Mouse (Mus musculus): Measurements from ENCODE around the gene Pan3. TPM values are rescaled to one million over a fixed set of nuclear protein-coding genes. Genes with fewer than 3 reads are reported as not detected.

Pan3 gene
- polyA plus RNA-seq, 1 experiment: 111 TPM

DNA sequence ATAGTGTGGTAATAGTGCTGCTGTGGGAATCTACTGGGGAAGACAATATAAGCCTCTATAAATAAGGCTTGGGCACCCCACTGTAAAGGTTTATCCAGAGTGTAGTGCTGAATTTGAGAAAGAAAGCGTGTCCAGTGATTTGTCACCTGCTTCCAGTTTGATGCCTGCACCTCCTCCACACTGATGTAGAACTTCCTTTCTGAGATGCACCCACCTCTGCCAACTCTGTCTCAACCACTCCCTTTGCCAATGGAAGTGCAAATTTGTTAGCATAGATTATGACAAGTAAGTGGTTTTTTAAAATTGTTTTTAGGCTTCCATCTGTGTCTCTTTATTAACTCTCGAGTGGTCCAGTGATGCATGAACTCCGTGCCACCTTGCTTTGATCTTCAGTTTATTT lies 33.3 kb downstream of the Pan3 start:
- no peak overlapping the region for H3K9ac ChIP-seq (ENCODE audit: low read depth, poor library complexity, severe bottlenecking)
- TF ChIP-seq CTCF (IDR thresholded peaks at IDR 0.05; ENCODE audit: low read depth, low read length) (no peak), POLR2A (IDR thresholded peaks at IDR 0.05; ENCODE audit: insufficient read depth, low read length) (no peak), EP300 (IDR thresholded peaks at IDR 0.05; ENCODE audit: insufficient read depth, low read depth, low read length) (no peak)
- no peaks in the 10 kb centered on the region for H3K27me3 ChIP-seq (ENCODE audit: control insufficient read depth, insufficient read depth, low read length, poor library complexity, severe bottlenecking)
- H3K4me1 ChIP-seq (ENCODE audit: control insufficient read depth, insufficient read depth, low read length): no peaks in the 10 kb centered on the region
- H3K27ac ChIP-seq (ENCODE audit: insufficient read depth, low read length): no peak overlapping the region
- H3K4me3 ChIP-seq (ENCODE audit: low read depth, low read length): no peak overlapping the region
- H3K36me3 ChIP-seq (ENCODE audit: control insufficient read depth, insufficient read depth, low read length, poor library complexity, severe bottlenecking): no peaks in the 10 kb centered on the region; the same call in 1 of the 2 replicates
- no peaks in the 10 kb centered on the region for H3K9me3 ChIP-seq (replicated peaks; ENCODE audit: control insufficient read depth, insufficient read depth, low read length, poor library complexity, severe bottlenecking)

DNA sequence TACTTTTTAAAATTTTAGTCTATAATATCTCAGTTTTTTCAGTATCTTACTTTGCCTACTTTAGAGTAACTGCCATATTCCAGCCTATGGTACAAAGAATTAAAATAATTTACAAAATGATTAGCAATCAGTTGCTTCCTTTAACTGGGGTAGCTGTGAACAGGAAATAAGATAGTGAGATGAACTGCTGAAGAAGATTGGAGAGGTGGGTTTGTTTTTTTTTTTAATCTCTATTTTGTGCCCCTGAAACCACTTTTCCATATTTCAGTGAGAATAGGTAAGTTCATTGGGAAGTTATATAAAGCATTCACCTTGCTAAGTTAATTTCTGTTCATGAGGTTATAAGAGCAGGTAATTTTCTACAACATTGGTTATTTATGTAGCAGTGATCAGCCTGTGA lies 36.4 kb downstream of the Pan3 start:
- no peaks in the 10 kb centered on the region for H3K9me3 ChIP-seq (replicated peaks; ENCODE audit: control insufficient read depth, insufficient read depth, low read length, poor library complexity, severe bottlenecking)
- H3K27me3 ChIP-seq (ENCODE audit: control insufficient read depth, insufficient read depth, low read length, poor library complexity, severe bottlenecking): no peaks in the 10 kb centered on the region
- TF ChIP-seq CTCF (IDR thresholded peaks at IDR 0.05; ENCODE audit: low read depth, low read length) (no peak), EP300 (IDR thresholded peaks at IDR 0.05; ENCODE audit: insufficient read depth, low read depth, low read length) (no peak)
- peaks cover 2% of the 10 kb centered on the region; the same call in 1 of the 2 replicates for H3K36me3 ChIP-seq (ENCODE audit: control insufficient read depth, insufficient read depth, low read length, poor library complexity, severe bottlenecking)
- no peaks in the 10 kb centered on the region for H3K4me1 ChIP-seq (ENCODE audit: control insufficient read depth, insufficient read depth, low read length)
- no peak overlapping the region for H3K4me3 ChIP-seq (ENCODE audit: low read depth, low read length)
- H3K27ac ChIP-seq (ENCODE audit: insufficient read depth, low read length): no peak overlapping the region
- H3K9ac ChIP-seq (ENCODE audit: low read depth, poor library complexity, severe bottlenecking): no peak overlapping the region

DNA sequence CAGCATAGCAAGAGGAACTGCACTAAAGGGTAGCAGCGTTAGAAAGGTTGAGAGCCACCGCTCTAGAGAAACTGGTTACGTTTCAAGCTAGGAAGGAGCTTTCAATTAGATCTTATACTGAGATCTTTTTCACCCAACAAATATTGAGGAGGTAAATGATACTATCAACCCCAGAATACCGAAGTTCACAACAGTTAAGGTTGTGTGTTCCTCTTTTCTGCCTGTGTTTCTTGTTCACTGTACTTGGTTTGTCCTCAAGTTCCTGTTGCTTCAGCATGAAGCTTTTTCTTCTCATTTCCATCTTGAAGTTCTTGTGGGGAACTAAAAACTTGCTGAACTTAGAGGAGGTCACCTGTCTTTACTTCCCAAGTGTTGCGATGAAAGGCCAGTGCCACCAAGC lies 41.2 kb downstream of the Pan3 start:
- H3K9me3 ChIP-seq (replicated peaks; ENCODE audit: control insufficient read depth, insufficient read depth, low read length, poor library complexity, severe bottlenecking): no peaks in the 10 kb centered on the region
- no peaks in the 10 kb centered on the region for H3K27me3 ChIP-seq (ENCODE audit: control insufficient read depth, insufficient read depth, low read length, poor library complexity, severe bottlenecking)
- H3K4me3 ChIP-seq (ENCODE audit: low read depth, low read length): no peak overlapping the region
- no peak for TF ChIP-seq EP300 (IDR thresholded peaks at IDR 0.05; ENCODE audit: insufficient read depth, low read depth, low read length)
- H3K27ac ChIP-seq (ENCODE audit: insufficient read depth, low read length): no peak overlapping the region
- H3K36me3 ChIP-seq (ENCODE audit: control insufficient read depth, insufficient read depth, low read length, poor library complexity, severe bottlenecking): 0 out of 2 replicates have a peak, but pooled peaks cover 3% of the 10 kb centered on the region
- no peak overlapping the region for H3K9ac ChIP-seq (ENCODE audit: low read depth, poor library complexity, severe bottlenecking)
- no peaks in the 10 kb centered on the region for H3K4me1 ChIP-seq (ENCODE audit: control insufficient read depth, insufficient read depth, low read length)

DNA sequence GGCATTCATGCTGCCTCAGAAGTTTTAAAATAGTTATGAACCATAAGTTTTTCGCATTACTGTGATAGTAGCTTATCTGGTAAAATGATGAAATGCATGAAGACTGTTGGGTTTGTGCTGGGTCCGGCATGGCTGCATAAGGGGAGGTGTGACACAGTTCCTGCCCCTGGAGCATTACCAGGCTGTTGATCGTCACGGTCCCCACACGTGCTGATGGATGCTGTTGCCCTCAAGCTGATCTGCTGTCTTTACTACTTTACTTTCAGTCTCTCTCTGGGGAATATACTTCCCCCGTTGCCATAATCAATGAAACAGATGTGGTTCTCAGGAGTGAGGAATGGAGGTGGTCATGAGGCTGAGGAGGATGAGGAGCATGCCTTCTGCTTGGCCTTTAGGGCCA lies 43.1 kb downstream of the Pan3 start:
- H3K4me1 ChIP-seq (ENCODE audit: control insufficient read depth, insufficient read depth, low read length): no peaks in the 10 kb centered on the region
- 0 out of 2 replicates have a peak, but pooled peaks cover 3% of the 10 kb centered on the region for H3K36me3 ChIP-seq (ENCODE audit: control insufficient read depth, insufficient read depth, low read length, poor library complexity, severe bottlenecking)
- H3K27ac ChIP-seq (ENCODE audit: insufficient read depth, low read length): no peak overlapping the region
- TF ChIP-seq POLR2A (IDR thresholded peaks at IDR 0.05; ENCODE audit: insufficient read depth, low read length): no peak
- TF ChIP-seq EP300 (IDR thresholded peaks at IDR 0.05; ENCODE audit: insufficient read depth, low read depth, low read length): no peak
- TF ChIP-seq CTCF (IDR thresholded peaks at IDR 0.05; ENCODE audit: low read depth, low read length): no peak
- no peaks in the 10 kb centered on the region for H3K9me3 ChIP-seq (replicated peaks; ENCODE audit: control insufficient read depth, insufficient read depth, low read length, poor library complexity, severe bottlenecking)
- H3K27me3 ChIP-seq (ENCODE audit: control insufficient read depth, insufficient read depth, low read length, poor library complexity, severe bottlenecking): no peaks in the 10 kb centered on the region
- no peak overlapping the region for H3K9ac ChIP-seq (ENCODE audit: low read depth, poor library complexity, severe bottlenecking)
- H3K4me3 ChIP-seq (ENCODE audit: low read depth, low read length): no peak overlapping the region

DNA sequence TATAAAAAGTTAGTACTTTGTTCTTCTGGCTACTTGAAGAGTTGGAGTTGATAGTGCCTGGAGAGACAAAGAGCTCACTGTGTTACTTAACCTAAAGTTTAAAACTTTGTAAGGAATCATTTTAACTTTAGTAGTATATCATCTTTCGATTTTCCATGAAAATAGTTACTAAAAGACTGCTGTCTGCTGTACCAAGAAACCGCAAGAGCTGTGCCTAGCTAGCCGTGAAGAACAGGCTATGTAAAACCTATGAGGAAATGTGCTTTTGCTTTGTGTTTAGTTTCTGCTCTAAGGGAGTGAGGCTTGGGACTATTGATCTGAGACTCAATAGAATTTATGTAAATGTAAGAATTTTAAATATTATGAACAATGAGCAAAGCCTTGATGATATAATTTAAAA lies 43.9 kb downstream of the Pan3 start:
- no peaks in the 10 kb centered on the region for H3K4me1 ChIP-seq (ENCODE audit: control insufficient read depth, insufficient read depth, low read length)
- TF ChIP-seq CTCF (IDR thresholded peaks at IDR 0.05; ENCODE audit: low read depth, low read length): no peak
- TF ChIP-seq EP300 (IDR thresholded peaks at IDR 0.05; ENCODE audit: insufficient read depth, low read depth, low read length): no peak
- TF ChIP-seq POLR2A (IDR thresholded peaks at IDR 0.05; ENCODE audit: insufficient read depth, low read length): no peak
- H3K4me3 ChIP-seq (ENCODE audit: low read depth, low read length): no peak overlapping the region
- no peaks in the 10 kb centered on the region for H3K27me3 ChIP-seq (ENCODE audit: control insufficient read depth, insufficient read depth, low read length, poor library complexity, severe bottlenecking)
- H3K27ac ChIP-seq (ENCODE audit: insufficient read depth, low read length): no peak overlapping the region
- 0 out of 2 replicates have a peak, but pooled peaks cover 3% of the 10 kb centered on the region for H3K36me3 ChIP-seq (ENCODE audit: control insufficient read depth, insufficient read depth, low read length, poor library complexity, severe bottlenecking)
- H3K9ac ChIP-seq (ENCODE audit: low read depth, poor library complexity, severe bottlenecking): no peak overlapping the region
- H3K9me3 ChIP-seq (replicated peaks; ENCODE audit: control insufficient read depth, insufficient read depth, low read length, poor library complexity, severe bottlenecking): no peaks in the 10 kb centered on the region

DNA sequence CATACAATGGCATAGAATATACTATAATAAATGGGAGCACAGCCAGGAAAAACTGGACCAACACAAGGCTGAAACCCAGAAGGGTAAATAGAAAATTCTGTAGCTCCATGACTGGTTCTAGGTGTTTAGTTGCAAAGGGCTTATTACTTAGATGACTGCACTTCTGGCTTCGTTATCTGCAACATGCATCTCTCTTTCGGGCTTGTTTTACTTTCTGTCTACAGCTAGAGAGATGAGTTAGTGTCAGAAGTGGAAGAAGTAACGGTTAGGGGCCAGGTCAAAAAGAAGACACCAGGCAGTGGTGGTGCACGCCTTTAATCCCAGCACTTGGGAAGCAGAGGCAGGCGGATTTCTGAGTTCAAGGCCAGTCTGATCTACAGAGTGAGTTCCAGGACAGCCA lies 46.1 kb downstream of the Pan3 start:
- H3K36me3 ChIP-seq (ENCODE audit: control insufficient read depth, insufficient read depth, low read length, poor library complexity, severe bottlenecking): 0 out of 2 replicates have a peak, but pooled peaks cover 3% of the 10 kb centered on the region
- H3K9me3 ChIP-seq (replicated peaks; ENCODE audit: control insufficient read depth, insufficient read depth, low read length, poor library complexity, severe bottlenecking): no peaks in the 10 kb centered on the region
- no peak overlapping the region for H3K9ac ChIP-seq (ENCODE audit: low read depth, poor library complexity, severe bottlenecking)
- TF ChIP-seq POLR2A (IDR thresholded peaks at IDR 0.05; ENCODE audit: insufficient read depth, low read length) (no peak), EP300 (IDR thresholded peaks at IDR 0.05; ENCODE audit: insufficient read depth, low read depth, low read length) (no peak), CTCF (IDR thresholded peaks at IDR 0.05; ENCODE audit: low read depth, low read length) (no peak)
- no peaks in the 10 kb centered on the region for H3K4me1 ChIP-seq (ENCODE audit: control insufficient read depth, insufficient read depth, low read length)
- no peak overlapping the region for H3K4me3 ChIP-seq (ENCODE audit: low read depth, low read length)
- no peak overlapping the region for H3K27ac ChIP-seq (ENCODE audit: insufficient read depth, low read length)
- no peaks in the 10 kb centered on the region for H3K27me3 ChIP-seq (ENCODE audit: control insufficient read depth, insufficient read depth, low read length, poor library complexity, severe bottlenecking)
